Mouse (Mus musculus): ENCODE results near the gene Otor. TPM values are rescaled to one million over a fixed set of nuclear protein-coding genes. Genes with fewer than 3 reads are reported as not detected.

Gene Otor
- polyA plus RNA-seq, 1 experiment from 2014 or later = 0.20 TPM

DNA sequence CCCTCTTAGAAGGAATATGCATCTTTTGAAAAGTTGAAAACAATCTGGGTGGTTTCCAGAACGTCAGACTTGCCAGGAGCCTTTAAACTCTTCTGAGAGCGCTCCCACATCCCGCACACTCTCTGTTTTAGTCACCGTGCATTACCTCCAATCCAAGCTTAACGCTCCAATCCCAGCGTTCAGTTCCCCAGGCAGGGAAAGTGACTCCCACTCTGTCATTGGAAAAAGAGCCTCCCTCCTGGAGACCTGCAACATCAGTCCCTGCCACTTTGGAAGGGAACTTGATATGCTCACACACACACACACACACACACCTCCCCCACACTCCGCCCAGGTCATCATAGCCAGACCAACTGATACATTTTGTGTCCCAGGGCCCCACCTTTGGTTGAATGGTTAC is 39.9 kb downstream of the Otor start:
- DNase-seq (ENCODE audit: low spot score) = no peak

GRCm38 (mm10) chr2:143131098-143131646 is 52.9 kb downstream of the Otor start:
- DNase-seq (ENCODE audit: low spot score) = no peak

Other genes starting within 250 kb of the Otor start
- 7.3 and 7.9 TPM in 2 replicates for gene Kif16b, start 176.9 kb upstream of the Otor start, polyA plus RNA-seq (2015; fragmentation: Nextera tagmentation; extraction: Ambion mirVana)
- 121 and 122 TPM in 2 replicates for gene Snrpb2, start 15.4 kb upstream of the Otor start, polyA plus RNA-seq (2015; fragmentation: Nextera tagmentation; extraction: Ambion mirVana)

All from thymus, postnatal 0 days (tissue).